Mouse (Mus musculus) CH12.LX (cell line): ENCODE measurements around the gene Cd180. TPM values are rescaled to one million over a fixed set of nuclear protein-coding genes. Genes with fewer than 3 reads are reported as not detected.

Experiments used
- DNase-seq: peaks from one replicate; pipeline ENCODE4 v3.0.0-alpha.2; 2013; ENCODE audit errors: extremely low read depth
- H3K27ac ChIP-seq: 2 replicates; pipeline ENCODE4 v1.5.1; 2012; ENCODE audit warnings: low read depth, mild to moderate bottlenecking, control low read depth, moderate library complexity; ENCODE audit not compliant: insufficient read depth
- H3K27me3 ChIP-seq: replicated peaks from 2 replicates; pipeline ENCODE3; 2012; ENCODE audit warnings: inconsistent platforms
- H3K36me3 ChIP-seq, 2 experiments: replicated peaks in 1 of 2; 2 replicates each; pipeline versions ENCODE3 to v1.6.1; 2012; ENCODE audit warnings: inconsistent platforms in 1 of 2, low read length in 1 of 2, mild to moderate bottlenecking in 1 of 2, mixed read lengths in 1 of 2, moderate library complexity in 1 of 2; ENCODE audit not compliant: control insufficient read depth in 1 of 2, insufficient read depth in 1 of 2
- H3K4me1 ChIP-seq, 2 experiments: 2 replicates each; pipeline ENCODE4 v1.6.1; 2012; ENCODE audit warnings: inconsistent platforms in 1 of 2, moderate library complexity in 1 of 2; ENCODE audit not compliant: insufficient read depth in 2 of 2, control insufficient read depth in 1 of 2
- H3K4me2 ChIP-seq: 2 replicates; pipeline ENCODE4 v1.6.1; 2012; ENCODE audit warnings: low read depth, mild to moderate bottlenecking, control low read depth; ENCODE audit not compliant: poor library complexity, insufficient read depth, severe bottlenecking
- H3K4me3 ChIP-seq, 3 experiments: fragments of 150-350 bp in 1 of 3; sonication (generic) in 1 of 3; replicated peaks in 1 of 3; 2 replicates each; pipeline versions ENCODE3 to v1.5.1; 2011 to 2012; ENCODE audit warnings: low read depth in 2 of 3, low read length in 2 of 3, mild to moderate bottlenecking in 2 of 3, moderate library complexity in 2 of 3, control low read depth in 1 of 3, improper control_type of control experiment in 1 of 3, inconsistent platforms in 1 of 3, mixed read lengths in 1 of 3; ENCODE audit not compliant: poor library complexity in 1 of 3
- H3K79me2 ChIP-seq: replicated peaks from 2 replicates; pipeline ENCODE4 v1.6.1; 2012; ENCODE audit warnings: mild to moderate bottlenecking, moderate library complexity; ENCODE audit not compliant: control insufficient read depth, poor library complexity, insufficient read depth, severe bottlenecking; ENCODE audit errors: extremely low read depth
- H3K9ac ChIP-seq: 2 replicates; pipeline ENCODE4 v1.6.1; 2012; ENCODE audit warnings: low read depth, mild to moderate bottlenecking, control low read depth, moderate library complexity; ENCODE audit not compliant: insufficient read depth
- H3K9me3 ChIP-seq: replicated peaks from 2 replicates; pipeline ENCODE3; 2012; ENCODE audit warnings: low read length, inconsistent platforms, mixed read lengths
- CTCF ChIP-seq, 2 experiments: IDR thresholded peaks in 1 of 2; conservative IDR thresholded peaks in 1 of 2; 2 replicates each; pipeline ENCODE4 v1.5.1; 2011 to 2012; ENCODE audit warnings: low read depth in 2 of 2, low read length in 2 of 2, improper control_type of control experiment in 1 of 2, inconsistent platforms in 1 of 2, mild to moderate bottlenecking in 1 of 2, moderate library complexity in 1 of 2
- EP300 ChIP-seq: IDR thresholded peaks from 2 replicates; pipeline ENCODE4 v1.6.1; 2011; ENCODE audit warnings: low read length, improper control_type of control experiment
- HCFC1 ChIP-seq: IDR thresholded peaks from 2 replicates; pipeline ENCODE4 v1.6.1; 2012; ENCODE audit warnings: low read depth, mild to moderate bottlenecking, inconsistent platforms, low read length, improper control_type of control experiment
- IRF4 ChIP-seq: IDR thresholded peaks from 2 replicates; pipeline ENCODE4 v1.6.1; 2014; ENCODE audit warnings: low read depth, mild to moderate bottlenecking, inconsistent platforms, low read length, improper control_type of control experiment
- JUN ChIP-seq: IDR thresholded peaks from 2 replicates; pipeline ENCODE4 v1.6.1; 2011; ENCODE audit warnings: low read depth, mild to moderate bottlenecking, low read length, improper control_type of control experiment, moderate library complexity; ENCODE audit not compliant: insufficient read depth
- KAT2A ChIP-seq: IDR thresholded peaks from 2 replicates; pipeline ENCODE4 v1.6.1; 2012; ENCODE audit warnings: low read length, improper control_type of control experiment, inconsistent platforms; ENCODE audit not compliant: insufficient replicate concordance
- MAFK ChIP-seq: IDR thresholded peaks from 2 replicates; pipeline ENCODE4 v1.6.1; 2011; ENCODE audit warnings: low read length, improper control_type of control experiment; ENCODE audit not compliant: insufficient replicate concordance
- MAZ ChIP-seq: IDR thresholded peaks from 2 replicates; pipeline ENCODE4 v1.6.1; 2012; ENCODE audit warnings: low read depth, mild to moderate bottlenecking, inconsistent platforms, low read length, improper control_type of control experiment, moderate library complexity
- MXI1 ChIP-seq: IDR thresholded peaks from 2 replicates; pipeline ENCODE4 v1.6.1; 2011; ENCODE audit warnings: mild to moderate bottlenecking, low read depth, low read length, improper control_type of control experiment
- MYC ChIP-seq: IDR thresholded peaks from 2 replicates; pipeline ENCODE4 v1.6.1; 2011; ENCODE audit warnings: low read depth, mild to moderate bottlenecking, improper control_type of control experiment, low read length
- NRF1 ChIP-seq: IDR thresholded peaks from 2 replicates; pipeline ENCODE4 v1.6.1; 2014; ENCODE audit warnings: low read depth, mild to moderate bottlenecking, inconsistent platforms, low read length, improper control_type of control experiment, moderate library complexity
- PAX5 ChIP-seq: IDR thresholded peaks from 2 replicates; pipeline ENCODE4 v1.6.1; 2012; ENCODE audit warnings: low read length, inconsistent platforms, mixed read lengths
- POLR2A ChIP-seq: IDR thresholded peaks from 2 replicates; pipeline ENCODE4 v1.6.1; 2011; ENCODE audit warnings: low read depth, mild to moderate bottlenecking, improper control_type of control experiment, low read length
- RAD21 ChIP-seq: IDR thresholded peaks from 2 replicates; pipeline ENCODE4 v1.6.1; 2011; ENCODE audit warnings: low read depth, mild to moderate bottlenecking, low read length, improper control_type of control experiment, moderate library complexity
- SMC3 ChIP-seq: IDR thresholded peaks from 2 replicates; pipeline ENCODE4 v1.6.1; 2011; ENCODE audit warnings: low read depth, low read length, improper control_type of control experiment
- UBTF ChIP-seq: IDR thresholded peaks from 2 replicates; pipeline ENCODE4 v1.6.1; 2012; ENCODE audit warnings: low read depth, mild to moderate bottlenecking, inconsistent platforms, low read length, improper control_type of control experiment, moderate library complexity
- ZC3H11A ChIP-seq: IDR thresholded peaks from 2 replicates; pipeline ENCODE4 v1.6.1; 2012; ENCODE audit warnings: low read depth, mild to moderate bottlenecking, inconsistent platforms, low read length, improper control_type of control experiment
- ZMIZ1 ChIP-seq: IDR thresholded peaks from 2 replicates; pipeline ENCODE4 v1.6.1; 2012; ENCODE audit warnings: low read depth, mild to moderate bottlenecking, inconsistent platforms, low read length, improper control_type of control experiment
- dilution Hi-C: fragments of 300-500 bp; cut with MboI; formaldehyde crosslinking; loops from 2 replicates; pipeline ENCODE4 v1.14.3; 2020; ENCODE audit warnings: low sequenced_read_pairs; ENCODE audit not compliant: extremely low pct_unique_long_range_greater_than_20kb, extremely low pct_ligation_motif_present
- in situ Hi-C: fragments of 300-500 bp; cut with MboI; formaldehyde crosslinking; loops from 3 replicates; pipeline ENCODE4 v1.14.3; 2019; ENCODE audit warnings: low sequenced_read_pairs, low pct_ligation_motif_present, low pct_unique_long_range_greater_than_20kb, mixed read lengths
- polyA plus RNA-seq: library from polyadenylated mRNA; unstranded; fragments of >175 nt; gene quantifications from 2 replicates; pipeline ENCODE4 v1.2.1, GENCODE M21; 2012; ENCODE audit warnings: low read depth; ENCODE audit not compliant: insufficient read length
- total RNA-seq, 2 experiments: library from RNA; depleted of rRNA; stranded (reverse); fragments of 300-350 nt in 1 of 2; fragments of >200 nt in 1 of 2; gene quantifications; 2 replicates each; pipeline ENCODE4 v1.2.3; 2012 to 2014

Gene Cd180
- total and polyA plus RNA-seq, 3 experiments, result 34.2 to 232 (median 40.4) TPM

- in situ Hi-C loops, result no loop called here
- Histone ChIP-seq H3K4me2 (no peak overlapping the region), H3K9me3 (no peaks in the 10 kb centered on the region), H3K9ac (no peak overlapping the region), H3K4me1 (peaks cover 0 to 42% of the 10 kb centered on the region in 2 experiments; a peak in 3 of 4 replicates), H3K79me2 (no peaks in the 10 kb centered on the region), H3K27me3 (no peaks in the 10 kb centered on the region), H3K36me3 (peaks cover 35 to 67% of the 10 kb centered on the region in 2 experiments), H3K27ac (no peak overlapping the region), H3K4me3 (no peak overlapping the region)
- dilution Hi-C loops, result no loop called here
- no peak for DNase-seq
- TF ChIP-seq ZC3H11A, result no peak
- no peak for TF ChIP-seq SMC3
- no peak for TF ChIP-seq MYC
- TF ChIP-seq UBTF, result no peak
- no peak for TF ChIP-seq NRF1
- TF ChIP-seq RAD21, result no peak
- no peak for TF ChIP-seq JUN
- no peak for TF ChIP-seq EP300
- no peak for TF ChIP-seq HCFC1
- TF ChIP-seq, all 38 proteins: peak for 0
Measured at GRCm38 (mm10) chr13:102756071-102756470, 62.7 kb downstream of the Cd180 start.

- H3K4me1 ChIP-seq, result peaks cover 0 to 40% of the 10 kb centered on the region in 2 experiments; a peak in 3 of 4 replicates
- no peaks in the 10 kb centered on the region for H3K9me3 ChIP-seq
- no peak overlapping the region for H3K27ac ChIP-seq
- no peak overlapping the region for H3K4me3 ChIP-seq
- H3K27me3 ChIP-seq, result no peaks in the 10 kb centered on the region
- H3K79me2 ChIP-seq, result no peaks in the 10 kb centered on the region
- no peak for DNase-seq
- no peak overlapping the region for H3K9ac ChIP-seq
- no peak overlapping the region for H3K4me2 ChIP-seq
- TF ChIP-seq MAFK (no peak), POLR2A (no peak)
- dilution Hi-C loops (no loop called here), in situ Hi-C loops (no loop called here)
- peaks cover 22 to 56% of the 10 kb centered on the region in 2 experiments for H3K36me3 ChIP-seq
Measured at GRCm38 (mm10) chr13:102758021-102758420, 64.7 kb downstream of the Cd180 start.

- in situ Hi-C loops (no loop called here), dilution Hi-C loops (no loop called here)
- peaks cover 22 to 55% of the 10 kb centered on the region in 2 experiments for H3K36me3 ChIP-seq
- H3K79me2 ChIP-seq, result no peaks in the 10 kb centered on the region
- H3K9ac ChIP-seq, result no peak overlapping the region
- H3K4me2 ChIP-seq, result no peak overlapping the region
- H3K4me1 ChIP-seq, result peaks cover 0 to 30% of the 10 kb centered on the region in 2 experiments; a peak in 3 of 4 replicates
- no peaks in the 10 kb centered on the region for H3K9me3 ChIP-seq
- no peak overlapping the region for H3K4me3 ChIP-seq
- DNase-seq, result no peak
- TF ChIP-seq RAD21, result no peak
- TF ChIP-seq MXI1, result no peak
- no peak for TF ChIP-seq MYC
- no peak for TF ChIP-seq JUN
- TF ChIP-seq IRF4, result no peak
- TF ChIP-seq KAT2A, result no peak
- TF ChIP-seq PAX5, result no peak
- no peak for TF ChIP-seq MAZ
- TF ChIP-seq ZMIZ1, result no peak
- no peak for TF ChIP-seq EP300
- TF ChIP-seq CTCF (conservative IDR thresholded peaks at IDR 0.05 in 1 of 2, IDR thresholded peaks at IDR 0.05 in 1 of 2; ENCODE audit: low read depth in 2 of 2, low read length in 2 of 2), result no peak
- TF ChIP-seq, all 38 proteins: peak for 0
- Histone ChIP-seq H3K27me3 (no peaks in the 10 kb centered on the region), H3K27ac (no peak overlapping the region)
Measured at GRCm38 (mm10) chr13:102761410-102761809, 68.1 kb downstream of the Cd180 start.
